Mouse (Mus musculus) heart, adult 2 months (tissue): ENCODE measurements at regions not wholly inside any gene's neighbourhood (a gene's known extent, or its start where the extent isn't known, plus 50 kb on each side); places are given as distances from the start of the nearest gene placed in this dataset.

Experiments
- CTCF ChIP-seq: fragments of 200-600 bp; IDR thresholded peaks from 2 replicates; pipeline ENCODE4 v1.8.1; 2022; ENCODE audit warnings: antibody characterized with exemption, mild to moderate bottlenecking, moderate library complexity
- POLR2A ChIP-seq: fragments of 200-500 bp; IDR thresholded peaks from 2 replicates; pipeline ENCODE4 v1.6.1; 2011; ENCODE audit warnings: mild to moderate bottlenecking, low read depth, low read length, control low read depth; ENCODE audit not compliant: insufficient read depth

- TF ChIP-seq POLR2A (no peak), CTCF (no peak)
Observed at GRCm38 (mm10) chr4:89460170-89460762, 149.4 kb upstream of the Cdkn2b start.
